Mouse (Mus musculus) liver, postnatal 0 days (tissue): Measurements from ENCODE around the gene Atp13a1.

Experiments
- CTCF ChIP-seq: sonication (generic); IDR thresholded peaks from 2 replicates; pipeline ENCODE4 v1.5.1; 2016; ENCODE audit warnings: antibody characterized with exemption, low read depth
- EP300 ChIP-seq: IDR thresholded peaks from 2 replicates; pipeline ENCODE4 v1.6.1; 2016; ENCODE audit warnings: antibody characterized with exemption, low read depth, mild to moderate bottlenecking

DNA sequence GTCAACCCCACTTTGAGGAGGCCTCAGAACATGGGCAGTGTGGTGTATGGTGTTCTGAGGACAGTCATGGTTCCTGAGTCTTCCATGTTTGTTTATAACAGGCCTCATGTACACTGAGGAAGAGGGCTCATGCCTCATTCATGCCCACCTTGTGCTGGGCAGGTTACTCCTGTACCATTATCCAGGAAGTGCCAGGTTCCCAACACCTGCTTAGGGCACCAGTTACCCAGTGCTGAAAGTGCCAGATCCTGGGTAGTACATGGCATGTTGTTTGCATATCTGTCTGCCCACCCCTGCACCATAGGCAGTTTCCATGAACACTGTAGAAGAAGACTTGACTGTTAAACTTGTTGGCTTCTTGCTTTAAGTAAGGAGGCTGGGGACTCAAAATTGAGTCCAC is 11.3 kb downstream of the Atp13a1 start:
- TF ChIP-seq CTCF (no peak), EP300 (no peak)
